Mouse (Mus musculus): ENCODE measurements around the gene Olfr461. TPM values are rescaled to one million over a fixed set of nuclear protein-coding genes. Genes with fewer than 3 reads are reported as not detected.

The Olfr461 gene
- polyA plus RNA-seq, 1 experiment from 2014 or later: not detected

DNA sequence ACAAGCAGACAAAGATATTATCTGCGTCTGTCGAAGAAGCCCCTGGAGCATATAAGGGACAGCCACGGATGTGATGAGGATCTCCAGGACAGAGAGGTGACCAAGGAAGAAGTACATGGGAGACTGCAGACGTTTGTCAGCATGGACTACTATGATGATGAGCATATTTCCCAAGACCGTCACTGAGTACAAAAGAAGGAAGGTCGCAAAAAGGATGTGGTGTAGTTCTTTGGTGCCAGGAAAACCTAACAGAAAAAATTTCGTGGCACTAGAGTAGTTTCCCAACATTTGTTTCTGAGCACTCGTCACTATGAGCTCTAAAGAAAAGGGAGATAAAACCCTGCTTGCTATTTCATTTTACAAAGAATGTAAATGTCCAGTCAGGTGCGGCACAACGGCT lies 10.2 kb downstream of the Olfr461 start:
- 81% methylated on average over 10 of the region's 10 CpGs for WGBS
- no peak overlapping the region for H3K4me2 ChIP-seq (ENCODE audit: low read depth, low read length)
- no peak overlapping the region for H3K4me3 ChIP-seq (ENCODE audit: low read depth, low read length)
- H3K27ac ChIP-seq (replicated peaks; ENCODE audit: low read depth, low read length): no peak overlapping the region
- H3K27me3 ChIP-seq (replicated peaks; ENCODE audit: control insufficient read depth, insufficient read depth, low read length): no peaks in the 10 kb centered on the region
- no peak for ATAC-seq (ENCODE audit: low read depth)
- H3K36me3 ChIP-seq (ENCODE audit: control insufficient read depth, insufficient read depth, low read length): no peaks in the 10 kb centered on the region
- no peaks in the 10 kb centered on the region for H3K4me1 ChIP-seq (ENCODE audit: control insufficient read depth, insufficient read depth, low read length)
- no peaks in the 10 kb centered on the region for H3K9me3 ChIP-seq (ENCODE audit: control insufficient read depth, low read length)
- no peak for DNase-seq (ENCODE audit: low spot score)
- no peak overlapping the region for H3K9ac ChIP-seq (ENCODE audit: low read depth, low read length)

DNA sequence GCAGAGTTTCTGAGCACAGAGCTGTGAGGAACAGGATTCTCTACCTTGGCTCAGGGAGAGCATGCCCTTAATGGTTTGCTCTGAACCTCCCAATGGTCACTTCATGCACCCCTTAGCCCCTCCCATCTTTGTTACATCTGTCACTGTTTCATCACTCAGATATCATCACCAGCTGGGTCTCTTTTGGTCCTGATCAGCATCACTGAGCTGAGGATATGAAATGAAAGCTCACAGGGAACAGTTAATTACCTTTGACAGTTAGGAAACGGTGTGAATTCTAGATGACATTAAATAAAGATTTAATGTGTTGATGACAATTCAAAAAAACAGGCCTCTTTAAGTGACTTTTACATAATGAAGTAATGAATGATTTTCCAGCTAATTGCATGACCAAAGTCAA lies 35.4 kb downstream of the Olfr461 start, which contains the start of gene Prss37:
Gene Prss37 (minus strand): TSS at position 101 of the 400 bp plus-strand sequence.
- Histone ChIP-seq H3K4me3 (ENCODE audit: low read depth, low read length) (no peak within 1 kb of the TSS), H3K4me2 (ENCODE audit: low read depth, low read length) (no peak within 1 kb of the TSS), H3K36me3 (ENCODE audit: control insufficient read depth, insufficient read depth, low read length) (no peaks in the 10 kb centered on the region), H3K9ac (ENCODE audit: low read depth, low read length) (no peak within 1 kb of the TSS), H3K27me3 (replicated peaks; ENCODE audit: control insufficient read depth, insufficient read depth, low read length) (no peaks in the 10 kb centered on the region), H3K27ac (replicated peaks; ENCODE audit: low read depth, low read length) (no peak within 1 kb of the TSS), H3K9me3 (ENCODE audit: control insufficient read depth, low read length) (no peaks in the 10 kb centered on the region), H3K4me1 (ENCODE audit: control insufficient read depth, insufficient read depth, low read length) (no peaks in the 10 kb centered on the region)
- DNase-seq (ENCODE audit: low spot score) (no peak), ATAC-seq (ENCODE audit: low read depth) (no peak)
- WGBS: 67% methylated on average over 1 of the region's 1 CpGs

DNA sequence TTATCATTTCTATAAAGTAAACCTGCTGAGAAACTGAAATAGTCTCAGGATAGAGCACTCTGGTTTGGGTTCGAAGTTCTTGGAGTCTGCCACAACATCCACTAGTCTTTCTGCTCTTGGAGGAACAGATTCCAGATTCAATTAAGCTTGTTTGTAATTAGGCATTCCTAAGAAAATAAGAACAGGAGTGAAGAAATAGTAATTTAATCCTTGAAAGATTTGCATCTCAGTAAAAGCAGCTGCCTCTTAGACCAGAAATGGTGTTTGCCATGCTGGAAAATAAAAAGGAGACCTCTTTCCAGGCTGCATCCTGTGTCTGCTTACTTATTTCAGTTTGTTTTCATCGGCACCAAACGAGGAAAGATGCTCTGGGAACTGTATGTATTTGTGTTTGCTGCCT lies 61.6 kb downstream of the Olfr461 start, which contains the start of gene Tas2r108:
Gene Tas2r108 (plus strand): TSS at position 301 of the 400 bp plus-strand sequence.
- no peak within 1 kb of the TSS for H3K4me3 ChIP-seq (ENCODE audit: low read depth, low read length)
- no peak within 1 kb of the TSS for H3K9ac ChIP-seq (ENCODE audit: low read depth, low read length)
- H3K36me3 ChIP-seq (ENCODE audit: control insufficient read depth, insufficient read depth, low read length): no peaks in the 10 kb centered on the region
- no peaks in the 10 kb centered on the region for H3K4me1 ChIP-seq (ENCODE audit: control insufficient read depth, insufficient read depth, low read length)
- ATAC-seq (ENCODE audit: low read depth) (no peak), DNase-seq (ENCODE audit: low spot score) (no peak)
- WGBS: 85% methylated on average over 3 of the region's 3 CpGs
- H3K27me3 ChIP-seq (replicated peaks; ENCODE audit: control insufficient read depth, insufficient read depth, low read length): no peaks in the 10 kb centered on the region
- H3K4me2 ChIP-seq (ENCODE audit: low read depth, low read length): no peak within 1 kb of the TSS
- H3K9me3 ChIP-seq (ENCODE audit: control insufficient read depth, low read length): no peaks in the 10 kb centered on the region
- no peak within 1 kb of the TSS for H3K27ac ChIP-seq (replicated peaks; ENCODE audit: low read depth, low read length)

Other genes with a start within 250 kb of the Olfr461 start
- 41.4 and 45.0 TPM in 2 replicates for gene Agk, start 229.9 kb downstream of the Olfr461 start, polyA plus RNA-seq (2014; fragmentation: Nextera tagmentation; extraction: Ambion mirVana)
- 9.1 and 9.2 TPM in 2 replicates for gene E330009J07Rik, start 118.9 kb downstream of the Olfr461 start, polyA plus RNA-seq (2014; fragmentation: Nextera tagmentation; extraction: Ambion mirVana)
- 0.09 and 0.51 TPM in 2 replicates for gene Wee2, start 116.0 kb downstream of the Olfr461 start, polyA plus RNA-seq (2014; fragmentation: Nextera tagmentation; extraction: Ambion mirVana)
- 126 and 128 TPM in 2 replicates for gene Ssbp1, start 83.7 kb downstream of the Olfr461 start, polyA plus RNA-seq (2014; fragmentation: Nextera tagmentation; extraction: Ambion mirVana)
- not detected in 2 replicates for gene Tas2r137, start 63.8 kb downstream of the Olfr461 start, polyA plus RNA-seq (2014; fragmentation: Nextera tagmentation; extraction: Ambion mirVana)
- not detected in 2 replicates for gene Tas2r108, start 61.5 kb downstream of the Olfr461 start, polyA plus RNA-seq (2014; fragmentation: Nextera tagmentation; extraction: Ambion mirVana)
- gene Prss37, start 35.5 kb downstream of the Olfr461 start, polyA plus RNA-seq (2014; fragmentation: Nextera tagmentation; extraction: Ambion mirVana): not detected in 2 replicates
- 0.15 TPM in 1 of 2 replicates, not detected in the other for gene Olfr460, start 14.4 kb upstream of the Olfr461 start, polyA plus RNA-seq (2014; fragmentation: Nextera tagmentation; extraction: Ambion mirVana)
- gene Clec5a, start 30.8 kb upstream of the Olfr461 start, polyA plus RNA-seq (2014; fragmentation: Nextera tagmentation; extraction: Ambion mirVana): 1.6 and 2.1 TPM in 2 replicates
- gene Tas2r138, start 58.3 kb upstream of the Olfr461 start, polyA plus RNA-seq (2014; fragmentation: Nextera tagmentation; extraction: Ambion mirVana): not detected in 2 replicates
- gene Mgam, start 73.8 kb upstream of the Olfr461 start, polyA plus RNA-seq (2014; fragmentation: Nextera tagmentation; extraction: Ambion mirVana): 0.07 and 0.14 TPM in 2 replicates

Data from embryonic facial prominence, embryonic 14.5 days (tissue).